Mouse (Mus musculus): ENCODE results near the gene Pfas. TPM values are rescaled to one million over a fixed set of nuclear protein-coding genes. Genes with fewer than 3 reads are reported as not detected.

Pfas gene
- polyA plus RNA-seq, 1 experiment from 2014 or later, result 31.5 TPM

GRCm38 (mm10) chr11:69037231-69038061, 29.2 kb upstream of the Pfas start:
- peak overlapping the region; percentile 88 for H3K27ac ChIP-seq
- H3K4me2 ChIP-seq, result peak overlapping the region; percentile 59
- no peaks in the 10 kb centered on the region for H3K9me3 ChIP-seq
- H3K36me3 ChIP-seq, result peaks cover 28% of the 10 kb centered on the region
- peak overlapping the region; percentile 67 for H3K9ac ChIP-seq
- peak overlapping the region; percentile 73 for H3K4me3 ChIP-seq (replicated peaks)
- H3K4me1 ChIP-seq, result peaks cover 22% of the 10 kb centered on the region
- no peaks in the 10 kb centered on the region for H3K27me3 ChIP-seq (replicated peaks)
- under 1% methylated on average over 34 of the region's 34 CpGs for WGBS
- peak; percentile 24; the same call in 1 of the 2 replicates for ATAC-seq (ENCODE audit: insufficient read depth, low FRiP score, low read depth)

GRCm38 (mm10) chr11:69036486-69037230, 28.4 kb upstream of the Pfas start:
- 9% methylated on average over 20 of the region's 20 CpGs for WGBS
- H3K4me3 ChIP-seq (replicated peaks), result peak overlapping the region; percentile 73
- H3K36me3 ChIP-seq, result peaks cover 30% of the 10 kb centered on the region
- H3K4me2 ChIP-seq, result peak overlapping the region; percentile 59
- no peaks in the 10 kb centered on the region for H3K27me3 ChIP-seq (replicated peaks)
- H3K4me1 ChIP-seq, result peaks cover 22% of the 10 kb centered on the region
- H3K9ac ChIP-seq, result peak overlapping the region; percentile 67
- ATAC-seq (ENCODE audit: insufficient read depth, low FRiP score, low read depth), result 0 out of 2 replicates have a peak, but pooled peaks have one; percentile 16
- peak overlapping the region; percentile 88 for H3K27ac ChIP-seq
- H3K9me3 ChIP-seq, result no peaks in the 10 kb centered on the region

DNA sequence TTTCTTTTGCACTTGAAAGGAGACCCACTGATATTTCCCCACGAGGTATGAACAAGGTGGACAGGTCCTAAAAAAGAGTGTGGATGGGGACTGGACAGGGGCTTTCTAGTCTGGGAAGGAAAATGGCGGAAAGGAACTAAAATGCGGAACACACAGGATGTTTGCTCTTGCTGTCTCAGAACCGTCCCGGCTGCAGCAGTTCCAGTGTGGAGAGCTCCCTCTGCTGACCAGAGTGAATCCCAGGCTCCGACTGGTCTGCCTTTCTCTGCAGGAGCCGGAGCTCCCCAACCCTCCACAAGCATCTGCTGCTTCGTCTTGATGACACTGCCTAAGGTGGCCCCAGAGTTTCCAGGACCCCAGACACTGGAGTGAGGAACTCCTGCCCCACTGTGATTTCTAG, 27.6 kb upstream of the Pfas start:
- Histone ChIP-seq H3K27ac (peak overlapping the region; percentile 55), H3K27me3 (replicated peaks) (no peaks in the 10 kb centered on the region), H3K9me3 (no peaks in the 10 kb centered on the region), H3K36me3 (peaks cover 34% of the 10 kb centered on the region), H3K9ac (no peak overlapping the region), H3K4me1 (peaks cover 22% of the 10 kb centered on the region), H3K4me3 (replicated peaks) (peak overlapping the region; percentile 73; the same call in 1 of the 2 replicates), H3K4me2 (peak overlapping the region; percentile 59)
- peak; percentile 17; the same call in 1 of the 2 replicates for ATAC-seq (ENCODE audit: insufficient read depth, low FRiP score, low read depth)
- WGBS, result 7% methylated on average over 8 of the region's 8 CpGs

DNA sequence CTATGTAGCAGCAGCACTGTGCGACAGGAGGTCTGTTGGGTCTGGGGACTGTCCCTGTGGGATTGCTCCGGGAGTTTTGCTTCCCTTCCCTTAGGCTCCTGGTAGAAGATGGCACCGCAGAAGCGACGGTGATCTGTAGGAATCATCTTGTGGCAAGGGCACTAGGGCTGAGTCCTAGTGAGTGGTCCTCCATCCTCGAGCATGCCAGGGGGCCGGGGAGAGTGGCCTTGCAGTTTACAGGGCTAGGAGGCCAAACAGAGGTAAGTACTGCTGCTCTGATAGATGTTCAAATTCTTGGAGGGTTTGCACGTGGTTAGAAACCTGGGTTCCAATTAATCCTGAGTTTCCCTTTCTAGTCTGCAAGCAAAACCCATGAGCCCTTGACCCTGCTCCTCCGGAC, 27.2 kb upstream of the Pfas start:
- Histone ChIP-seq H3K9ac (no peak overlapping the region), H3K27me3 (replicated peaks) (no peaks in the 10 kb centered on the region), H3K4me2 (peak overlapping the region; percentile 59), H3K4me3 (replicated peaks) (no peak overlapping the region; the same call in 1 of the 2 replicates), H3K36me3 (peaks cover 34% of the 10 kb centered on the region), H3K27ac (peak overlapping the region; percentile 55), H3K9me3 (no peaks in the 10 kb centered on the region), H3K4me1 (peaks cover 22% of the 10 kb centered on the region)
- no peak for ATAC-seq (ENCODE audit: insufficient read depth, low FRiP score, low read depth)
- WGBS, result 85% methylated on average over 9 of the region's 9 CpGs

- H3K4me3 ChIP-seq (replicated peaks), result no peak overlapping the region
- 89% methylated on average over 3 of the region's 3 CpGs for WGBS
- H3K27ac ChIP-seq, result no peak overlapping the region
- H3K9ac ChIP-seq, result no peak overlapping the region
- no peaks in the 10 kb centered on the region for H3K27me3 ChIP-seq (replicated peaks)
- H3K36me3 ChIP-seq, result peaks cover 38% of the 10 kb centered on the region
- peaks cover 20% of the 10 kb centered on the region for H3K4me1 ChIP-seq
- no peak for ATAC-seq (ENCODE audit: insufficient read depth, low FRiP score, low read depth)
- no peaks in the 10 kb centered on the region for H3K9me3 ChIP-seq
- no peak overlapping the region for H3K4me2 ChIP-seq
These were observed 26.3 kb upstream of the Pfas start for GRCm38 (mm10) chr11:69034585-69034984.

GRCm38 (mm10) chr11:69033552-69033951, 25.3 kb upstream of the Pfas start:
- H3K9ac ChIP-seq, result no peak overlapping the region
- no peak overlapping the region for H3K4me2 ChIP-seq
- no peaks in the 10 kb centered on the region for H3K27me3 ChIP-seq (replicated peaks)
- H3K27ac ChIP-seq, result no peak overlapping the region
- H3K36me3 ChIP-seq, result peaks cover 42% of the 10 kb centered on the region
- ATAC-seq (ENCODE audit: insufficient read depth, low FRiP score, low read depth), result no peak
- 72% methylated on average over 9 of the region's 9 CpGs for WGBS
- H3K4me3 ChIP-seq (replicated peaks), result no peak overlapping the region
- peaks cover 10% of the 10 kb centered on the region for H3K4me1 ChIP-seq
- H3K9me3 ChIP-seq, result no peaks in the 10 kb centered on the region

DNA sequence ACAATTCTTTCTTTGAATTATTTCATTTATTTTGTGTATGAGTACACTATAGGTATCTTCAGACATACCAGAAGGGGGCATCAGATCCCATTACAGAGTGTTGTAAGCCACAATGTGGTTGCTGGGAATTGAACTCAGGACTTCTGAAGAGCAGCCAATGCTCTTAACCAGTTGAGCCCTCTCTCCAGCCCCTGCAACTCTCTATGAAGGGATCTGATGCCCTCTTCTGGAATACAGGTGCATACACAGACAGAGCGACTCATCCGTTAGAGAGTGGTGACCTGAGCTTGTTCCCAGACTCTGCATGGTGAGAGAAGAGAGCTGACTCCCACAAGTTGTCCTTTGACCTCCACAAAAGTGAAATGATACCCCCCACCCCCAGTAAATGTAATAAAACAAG, 20.5 kb upstream of the Pfas start:
- Histone ChIP-seq H3K27ac (no peak overlapping the region), H3K36me3 (peaks cover 61% of the 10 kb centered on the region), H3K4me1 (no peaks in the 10 kb centered on the region), H3K9ac (no peak overlapping the region), H3K4me2 (no peak overlapping the region), H3K4me3 (replicated peaks) (no peak overlapping the region), H3K27me3 (replicated peaks) (no peaks in the 10 kb centered on the region), H3K9me3 (no peaks in the 10 kb centered on the region)
- no peak for ATAC-seq (ENCODE audit: insufficient read depth, low FRiP score, low read depth)
- 68% methylated on average over 2 of the region's 2 CpGs for WGBS

DNA sequence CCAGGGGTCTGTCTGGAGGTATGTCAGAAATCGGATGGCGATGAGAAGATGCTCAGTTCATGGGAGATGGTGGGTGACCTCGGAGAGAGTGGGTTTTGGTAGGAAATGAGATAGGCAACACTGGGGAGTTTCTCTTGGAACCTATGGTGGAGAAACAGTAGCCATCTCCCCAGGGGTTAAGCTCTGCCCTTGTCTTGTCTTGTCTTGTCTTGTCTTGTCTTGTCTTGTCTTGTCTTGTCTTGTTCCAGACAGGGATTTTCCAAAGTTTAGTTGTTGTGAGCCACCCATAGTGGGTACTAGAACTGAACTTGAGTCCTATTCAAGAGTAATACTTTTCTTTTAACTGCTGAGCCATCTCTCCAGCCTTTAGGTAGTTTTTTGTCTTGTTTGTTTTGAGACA, 18.3 kb upstream of the Pfas start:
- Histone ChIP-seq H3K27ac (no peak overlapping the region), H3K9ac (no peak overlapping the region), H3K4me1 (no peaks in the 10 kb centered on the region), H3K36me3 (peaks cover 68% of the 10 kb centered on the region), H3K27me3 (replicated peaks) (no peaks in the 10 kb centered on the region), H3K9me3 (no peaks in the 10 kb centered on the region), H3K4me2 (no peak overlapping the region), H3K4me3 (replicated peaks) (no peak overlapping the region)
- ATAC-seq (ENCODE audit: insufficient read depth, low FRiP score, low read depth), result no peak
- WGBS, result 96% methylated on average over 3 of the region's 3 CpGs

DNA sequence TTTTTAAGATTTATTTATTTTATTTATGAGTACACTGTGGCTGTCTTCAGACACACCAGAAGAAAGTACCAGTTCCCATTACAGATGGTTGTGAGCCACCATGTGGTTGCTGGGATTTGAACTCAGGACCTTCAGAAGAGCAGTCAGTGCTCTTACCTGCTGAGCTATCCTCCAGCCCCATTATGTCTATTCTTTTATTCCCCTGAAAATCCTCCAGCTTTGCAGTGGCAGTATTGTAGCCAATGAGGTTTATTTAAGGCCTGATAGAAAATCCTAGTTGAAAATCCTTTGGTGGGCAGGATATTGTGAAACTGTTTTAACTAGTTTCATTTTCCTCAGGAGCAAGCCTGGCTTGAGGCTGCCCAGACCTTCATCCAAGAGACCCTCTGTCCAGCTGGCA, 12.4 kb upstream of the Pfas start:
- ATAC-seq (ENCODE audit: insufficient read depth, low FRiP score, low read depth), result no peak
- Histone ChIP-seq H3K4me1 (peaks cover 10% of the 10 kb centered on the region), H3K4me2 (no peak overlapping the region), H3K36me3 (peaks cover 31% of the 10 kb centered on the region), H3K9ac (no peak overlapping the region), H3K9me3 (no peaks in the 10 kb centered on the region), H3K4me3 (replicated peaks) (no peak overlapping the region), H3K27me3 (replicated peaks) (no peaks in the 10 kb centered on the region), H3K27ac (no peak overlapping the region)

DNA sequence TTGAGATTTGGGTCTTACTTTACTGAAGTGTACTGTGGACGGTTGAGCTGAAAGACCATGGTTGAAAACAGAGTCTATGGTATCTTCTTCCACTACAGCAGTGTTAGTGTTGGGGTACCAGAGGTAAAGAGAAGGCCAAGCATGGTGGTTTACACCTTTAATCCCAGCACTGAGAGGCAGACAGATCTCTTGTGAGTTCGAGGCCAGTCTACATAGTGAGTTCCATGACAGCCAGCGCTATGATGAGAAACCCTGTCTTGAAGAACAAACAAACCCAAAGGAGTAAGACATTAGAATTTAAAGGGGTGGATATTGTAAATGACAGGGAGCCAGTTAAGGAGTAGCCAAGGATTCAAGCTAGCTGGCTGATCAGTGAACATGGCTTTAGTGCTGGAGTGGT, 8.5 kb upstream of the Pfas start:
- 53% methylated on average over 3 of the region's 3 CpGs for WGBS
- H3K27me3 ChIP-seq (replicated peaks), result no peaks in the 10 kb centered on the region
- H3K9me3 ChIP-seq, result no peaks in the 10 kb centered on the region
- H3K9ac ChIP-seq, result 0 out of 2 replicates have a peak overlapping the region, but pooled peaks have one; percentile 9
- peak overlapping the region; percentile 63 for H3K4me3 ChIP-seq (replicated peaks)
- H3K4me1 ChIP-seq, result peaks cover 10% of the 10 kb centered on the region
- ATAC-seq (ENCODE audit: insufficient read depth, low FRiP score, low read depth), result no peak
- H3K36me3 ChIP-seq, result peaks cover 2% of the 10 kb centered on the region; the same call in 1 of the 2 replicates
- peak overlapping the region; percentile 69 for H3K4me2 ChIP-seq
- H3K27ac ChIP-seq, result peak overlapping the region; percentile 95

- H3K9me3 ChIP-seq, result no peaks in the 10 kb centered on the region
- H3K4me3 ChIP-seq (replicated peaks), result peak within 1 kb of the TSS; percentile 63
- H3K9ac ChIP-seq, result peak within 1 kb of the TSS; percentile 56
- H3K36me3 ChIP-seq, result no peaks in the 10 kb centered on the region
- no peaks in the 10 kb centered on the region for H3K27me3 ChIP-seq (replicated peaks)
- peak within 1 kb of the TSS; percentile 69 for H3K4me2 ChIP-seq
- peak; percentile 92 for ATAC-seq (ENCODE audit: insufficient read depth, low FRiP score, low read depth)
- peaks cover 10% of the 10 kb centered on the region for H3K4me1 ChIP-seq
- peak within 1 kb of the TSS; percentile 95 for H3K27ac ChIP-seq
- WGBS, result 2% methylated on average over 38 of the region's 38 CpGs
These were observed 7.6 kb upstream of the Pfas start, which contains the start of gene Ctc1 for GRCm38 (mm10) chr11:69015644-69016441. TSS of gene Ctc1 (plus strand) at chr11:69015911.

Measured in stomach, embryonic 15.5 days (tissue).